Mouse (Mus musculus): ENCODE measurements around the gene Umad1. TPM values are rescaled to one million over a fixed set of nuclear protein-coding genes. Genes with fewer than 3 reads are reported as not detected.
"Not testable (repeated sequence)": the region's sequence is repeated elsewhere in the genome, so short reads cannot be mapped to it uniquely, and the experiment has no call there.

Umad1 gene
- polyA plus RNA-seq, 1 experiment from 2014 or later = 23.4 TPM

DNA sequence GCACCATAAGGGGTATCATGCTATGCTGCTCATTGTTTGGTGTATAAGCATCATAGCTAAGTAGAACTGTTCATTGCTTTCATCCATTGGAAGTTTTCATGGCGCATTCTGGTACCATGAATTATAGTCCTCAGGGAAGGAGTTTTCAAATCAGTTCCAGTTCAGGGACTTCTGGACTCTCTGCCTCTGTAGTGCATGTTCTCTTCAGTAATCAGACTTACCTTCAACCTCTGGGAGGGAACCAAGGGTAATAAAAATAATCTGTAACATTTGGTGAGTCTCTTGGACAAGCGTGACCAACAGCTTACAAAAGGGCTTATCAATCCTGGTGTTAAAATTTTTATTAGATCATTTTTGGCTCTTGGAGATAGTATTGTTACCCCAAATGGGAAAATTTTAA, 60.5 kb downstream of the Umad1 start:
- H3K36me3 ChIP-seq = no peaks in the 10 kb centered on the region
- H3K9me3 ChIP-seq = peaks cover 5% of the 10 kb centered on the region; the same call in 1 of the 2 replicates
- no peaks in the 10 kb centered on the region for H3K27me3 ChIP-seq (replicated peaks)
- no peak overlapping the region for H3K4me2 ChIP-seq
- H3K27ac ChIP-seq (replicated peaks) = no peak overlapping the region
- no peak overlapping the region for H3K4me3 ChIP-seq
- peaks cover 8% of the 10 kb centered on the region for H3K4me1 ChIP-seq
- ATAC-seq (ENCODE audit: extremely low read depth, insufficient number of reproducible peaks, low FRiP score, low TSS enrichment) = no peak
- H3K9ac ChIP-seq = no peak overlapping the region
- WGBS = 86% methylated on average over 2 of the region's 2 CpGs

- not testable (repeated sequence) for H3K27me3 ChIP-seq (replicated peaks); H3K4me1 ChIP-seq; H3K4me3 ChIP-seq; ATAC-seq (ENCODE audit: extremely low read depth, insufficient number of reproducible peaks, low FRiP score, low TSS enrichment); H3K4me2 ChIP-seq; H3K9me3 ChIP-seq; H3K9ac ChIP-seq; H3K27ac ChIP-seq (replicated peaks); H3K36me3 ChIP-seq
- WGBS = 86% methylated on average over 3 of the region's 3 CpGs
Measured at GRCm38 (mm10) chr6:8331496-8331895, 72.4 kb downstream of the Umad1 start.

DNA sequence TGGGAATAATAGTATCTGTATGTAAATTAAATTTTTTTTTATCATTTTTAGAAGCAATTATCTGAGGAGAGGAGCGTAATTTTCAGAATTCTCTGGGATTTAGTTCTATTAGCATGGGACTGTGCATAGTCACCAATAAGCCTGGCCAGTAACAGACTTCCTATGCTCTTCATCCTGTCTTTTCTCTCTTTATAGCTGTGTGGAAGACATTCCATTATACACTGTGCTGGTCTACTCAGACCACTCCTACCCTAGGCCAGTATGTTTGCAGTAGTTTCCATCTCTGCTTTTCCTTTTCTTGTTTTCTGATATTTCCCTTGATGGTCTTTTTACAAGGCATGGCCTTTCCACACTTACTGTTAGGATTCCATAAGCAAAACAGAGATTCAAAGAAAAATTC, 74.3 kb downstream of the Umad1 start:
- ATAC-seq (ENCODE audit: extremely low read depth, insufficient number of reproducible peaks, low FRiP score, low TSS enrichment) = no peak
- Histone ChIP-seq H3K36me3 (no peaks in the 10 kb centered on the region), H3K4me3 (no peak overlapping the region), H3K4me1 (peaks cover 6% of the 10 kb centered on the region; the same call in 1 of the 2 replicates), H3K9ac (no peak overlapping the region), H3K27me3 (replicated peaks) (no peaks in the 10 kb centered on the region), H3K9me3 (peaks cover 4% of the 10 kb centered on the region; the same call in 1 of the 2 replicates), H3K27ac (replicated peaks) (no peak overlapping the region), H3K4me2 (no peak overlapping the region)
- WGBS = 94% methylated on average over 1 of the region's 1 CpGs

- H3K4me2 ChIP-seq = peak overlapping the region; percentile 24; the same call in 1 of the 2 replicates
- no peak for ATAC-seq (ENCODE audit: extremely low read depth, insufficient number of reproducible peaks, low FRiP score, low TSS enrichment)
- H3K9me3 ChIP-seq = no peaks in the 10 kb centered on the region
Measured at GRCm38 (mm10) chr6:8336487-8337390, 77.7 kb downstream of the Umad1 start.

DNA sequence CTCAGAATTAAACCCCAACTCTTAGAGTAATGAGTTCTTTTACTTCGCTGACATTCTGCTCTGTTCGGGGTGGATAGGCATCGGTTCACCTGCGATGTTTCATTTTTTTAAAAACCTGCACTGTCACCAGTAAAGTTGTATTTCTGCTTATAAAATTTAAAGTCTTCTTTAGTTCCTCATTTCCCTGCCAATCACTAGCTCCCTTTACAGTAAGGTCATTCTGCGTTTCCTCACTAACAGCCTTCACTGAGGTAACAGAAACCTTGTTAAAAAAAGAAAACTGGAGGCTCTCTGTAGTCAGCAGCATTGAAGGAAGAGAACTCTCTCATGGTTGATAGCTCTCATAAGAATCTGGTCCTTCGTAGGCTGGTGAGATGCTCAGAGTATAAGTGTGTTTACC, 80.4 kb downstream of the Umad1 start:
- Histone ChIP-seq H3K4me1 (peaks cover 6% of the 10 kb centered on the region; the same call in 1 of the 2 replicates), H3K9ac (no peak overlapping the region), H3K36me3 (no peaks in the 10 kb centered on the region), H3K27ac (replicated peaks) (no peak overlapping the region), H3K4me3 (no peak overlapping the region), H3K27me3 (replicated peaks) (no peaks in the 10 kb centered on the region), H3K9me3 (no peaks in the 10 kb centered on the region), H3K4me2 (no peak overlapping the region)
- 89% methylated on average over 6 of the region's 6 CpGs for WGBS
- no peak for ATAC-seq (ENCODE audit: extremely low read depth, insufficient number of reproducible peaks, low FRiP score, low TSS enrichment)

More at GRCm38 (mm10) chr6:8336487-8337390, 77.7 kb downstream of the Umad1 start:
- Histone ChIP-seq H3K36me3 (no peaks in the 10 kb centered on the region), H3K4me3 (no peak overlapping the region), H3K27me3 (replicated peaks) (no peaks in the 10 kb centered on the region), H3K9ac (no peak overlapping the region), H3K27ac (replicated peaks) (no peak overlapping the region), H3K4me1 (peaks cover 6% of the 10 kb centered on the region; the same call in 1 of the 2 replicates)
- 75% methylated on average over 9 of the region's 9 CpGs for WGBS

DNA sequence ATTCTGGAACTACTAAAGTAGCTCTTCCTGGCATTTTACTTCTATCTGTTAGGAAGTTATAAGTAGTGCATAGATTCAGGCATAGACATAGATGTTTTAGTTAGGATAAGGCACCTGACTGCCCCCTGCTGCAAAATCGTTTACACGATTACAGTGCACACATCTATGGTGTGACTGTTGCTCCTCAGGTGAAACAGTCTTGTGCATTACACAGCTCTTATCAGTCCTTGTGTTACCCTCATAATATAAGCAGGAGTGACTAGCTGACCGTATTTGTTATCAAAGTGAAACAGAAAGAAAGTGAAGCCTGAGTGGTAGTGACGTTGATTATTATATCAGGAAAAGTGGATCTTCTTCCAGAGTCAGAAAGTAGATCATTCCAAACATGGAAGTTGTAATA, 84.2 kb downstream of the Umad1 start:
- Histone ChIP-seq H3K27me3 (replicated peaks) (no peaks in the 10 kb centered on the region), H3K9ac (no peak overlapping the region), H3K4me2 (no peak overlapping the region), H3K4me3 (no peak overlapping the region), H3K27ac (replicated peaks) (no peak overlapping the region), H3K36me3 (no peaks in the 10 kb centered on the region), H3K4me1 (peaks cover 7% of the 10 kb centered on the region), H3K9me3 (no peaks in the 10 kb centered on the region)
- no peak for ATAC-seq (ENCODE audit: extremely low read depth, insufficient number of reproducible peaks, low FRiP score, low TSS enrichment)
- 74% methylated on average over 4 of the region's 4 CpGs for WGBS

GRCm38 (mm10) chr6:8345219-8345856, 86.2 kb downstream of the Umad1 start:
- H3K4me1 ChIP-seq = peaks cover 7% of the 10 kb centered on the region
- H3K27me3 ChIP-seq (replicated peaks) = no peaks in the 10 kb centered on the region
- H3K9ac ChIP-seq = no peak overlapping the region
- WGBS = 75% methylated on average over 5 of the region's 5 CpGs
- H3K9me3 ChIP-seq = no peaks in the 10 kb centered on the region
- H3K27ac ChIP-seq (replicated peaks) = no peak overlapping the region
- no peak overlapping the region for H3K4me3 ChIP-seq
- peak; percentile 78 for ATAC-seq (ENCODE audit: extremely low read depth, insufficient number of reproducible peaks, low FRiP score, low TSS enrichment)
- H3K4me2 ChIP-seq = no peak overlapping the region
- H3K36me3 ChIP-seq = no peaks in the 10 kb centered on the region

DNA sequence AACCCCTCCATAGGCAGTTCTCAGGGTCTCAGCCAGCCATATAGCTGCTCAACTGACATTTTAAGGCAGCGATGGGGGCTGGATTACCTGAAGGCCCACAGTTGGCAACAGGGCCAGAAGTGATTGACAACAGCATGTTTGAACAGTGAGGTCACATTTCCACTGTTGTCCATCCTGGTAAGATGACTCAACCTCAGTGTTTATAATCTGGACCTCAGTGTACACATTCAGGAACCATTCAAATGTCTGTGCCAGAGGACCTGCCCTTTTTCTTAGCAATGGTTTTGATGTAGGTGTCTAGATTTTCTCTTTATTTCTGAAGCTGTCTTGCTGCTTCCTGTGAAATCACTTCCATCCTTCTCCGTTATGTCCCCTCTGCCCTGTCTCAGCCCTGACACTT, 88.1 kb downstream of the Umad1 start:
- no peak for ATAC-seq (ENCODE audit: extremely low read depth, insufficient number of reproducible peaks, low FRiP score, low TSS enrichment)
- WGBS = 72% methylated on average over 2 of the region's 2 CpGs
- Histone ChIP-seq H3K4me2 (no peak overlapping the region), H3K27ac (replicated peaks) (no peak overlapping the region), H3K4me1 (peaks cover 7% of the 10 kb centered on the region), H3K9me3 (no peaks in the 10 kb centered on the region), H3K27me3 (replicated peaks) (no peaks in the 10 kb centered on the region), H3K9ac (no peak overlapping the region), H3K36me3 (no peaks in the 10 kb centered on the region), H3K4me3 (no peak overlapping the region)

GRCm38 (mm10) chr6:8348344-8348743, 89.3 kb downstream of the Umad1 start:
- H3K9me3 ChIP-seq = no peaks in the 10 kb centered on the region
- WGBS = 87% methylated on average over 1 of the region's 1 CpGs
- peaks cover 7% of the 10 kb centered on the region for H3K4me1 ChIP-seq

GRCm38 (mm10) chr6:8349060-8349670, 90.1 kb downstream of the Umad1 start:
- peaks cover 7% of the 10 kb centered on the region for H3K4me1 ChIP-seq
- no peak overlapping the region for H3K27ac ChIP-seq (replicated peaks)
- H3K36me3 ChIP-seq = no peaks in the 10 kb centered on the region
- no peak overlapping the region for H3K4me2 ChIP-seq
- H3K9me3 ChIP-seq = no peaks in the 10 kb centered on the region
- no peaks in the 10 kb centered on the region for H3K27me3 ChIP-seq (replicated peaks)
- no peak for ATAC-seq (ENCODE audit: extremely low read depth, insufficient number of reproducible peaks, low FRiP score, low TSS enrichment)
- H3K9ac ChIP-seq = no peak overlapping the region
- 83% methylated on average over 2 of the region's 2 CpGs for WGBS
- no peak overlapping the region for H3K4me3 ChIP-seq

More at GRCm38 (mm10) chr6:8348344-8348743, 89.3 kb downstream of the Umad1 start:
- H3K27me3 ChIP-seq (replicated peaks) = no peaks in the 10 kb centered on the region
- no peak overlapping the region for H3K4me3 ChIP-seq
- no peaks in the 10 kb centered on the region for H3K36me3 ChIP-seq
- H3K27ac ChIP-seq (replicated peaks) = no peak overlapping the region
- H3K9ac ChIP-seq = no peak overlapping the region
- no peak for ATAC-seq (ENCODE audit: extremely low read depth, insufficient number of reproducible peaks, low FRiP score, low TSS enrichment)
- H3K4me2 ChIP-seq = no peak overlapping the region

- WGBS = 84% methylated on average over 2 of the region's 2 CpGs
- Histone ChIP-seq H3K4me1 (peaks cover 4% of the 10 kb centered on the region), H3K4me2 (no peak overlapping the region)
Measured at GRCm38 (mm10) chr6:8351507-8351906, 92.4 kb downstream of the Umad1 start.

More at GRCm38 (mm10) chr6:8351507-8351906, 92.4 kb downstream of the Umad1 start:
- Histone ChIP-seq H3K4me3 (no peak overlapping the region), H3K9me3 (no peaks in the 10 kb centered on the region), H3K27me3 (replicated peaks) (no peaks in the 10 kb centered on the region), H3K36me3 (no peaks in the 10 kb centered on the region), H3K9ac (no peak overlapping the region), H3K27ac (replicated peaks) (no peak overlapping the region)
- ATAC-seq (ENCODE audit: extremely low read depth, insufficient number of reproducible peaks, low FRiP score, low TSS enrichment) = no peak

Measured in heart, embryonic 13.5 days (tissue).